Mouse (Mus musculus): ENCODE results near the gene 9930021J03Rik. TPM values are rescaled to one million over a fixed set of nuclear protein-coding genes. Genes with fewer than 3 reads are reported as not detected.
A peak's percentile ranks its signal among the peaks of the same experiment; 100 is the strongest.

Gene 9930021J03Rik
- total RNA-seq, 4 experiments from 2014 or later: 37.2 to 47.7 (median 42.8) TPM

- DNase-seq (ENCODE audit: low spot score in 2 of 2): no peak
Observed at GRCm38 (mm10) chr19:29696840-29697239, 108.9 kb downstream of the 9930021J03Rik start.

DNA sequence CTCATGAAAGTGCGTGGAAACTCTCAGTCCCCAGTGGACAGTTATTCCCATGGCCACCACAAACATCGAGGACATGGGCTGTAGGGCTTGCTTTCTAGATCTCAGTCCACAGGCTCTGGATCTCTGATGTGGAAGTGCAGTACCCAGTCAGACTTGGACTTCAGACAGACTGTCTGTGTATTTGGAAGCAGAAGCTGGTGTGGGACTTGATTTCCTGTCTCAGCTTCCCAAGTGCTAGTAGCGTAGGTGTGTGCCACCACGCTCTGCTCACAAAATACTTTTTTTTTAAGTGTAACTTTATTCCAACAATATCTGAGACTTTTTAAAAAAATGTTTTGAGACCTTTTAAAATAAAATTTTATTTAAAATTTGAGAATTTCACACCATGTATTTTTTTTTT is 109.5 kb downstream of the 9930021J03Rik start:
- no peak for DNase-seq (ENCODE audit: low spot score in 2 of 2)

DNA sequence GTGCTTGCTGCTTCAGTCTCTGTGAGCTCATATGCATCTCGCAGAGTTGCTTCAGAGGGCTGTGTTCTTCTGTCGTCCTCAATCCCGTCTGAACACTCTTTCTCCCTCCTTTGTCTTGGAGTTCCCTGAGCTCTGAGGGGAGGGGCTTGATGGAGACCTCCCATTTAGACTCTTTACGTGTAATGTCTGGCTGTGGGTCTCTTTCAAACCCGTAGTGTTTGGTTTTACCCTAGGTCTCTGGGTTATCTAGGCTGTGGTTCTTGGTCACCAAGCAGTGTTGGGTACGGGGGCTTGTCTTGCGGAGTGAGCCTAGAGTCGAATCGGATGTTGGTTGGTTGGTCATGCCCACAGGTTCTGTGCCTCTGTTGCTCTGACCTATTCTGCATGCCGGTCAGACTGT is 110.7 kb downstream of the 9930021J03Rik start:
- DNase-seq (ENCODE audit: low spot score in 2 of 2): no peak

GRCm38 (mm10) chr19:29683844-29684540 is 121.8 kb downstream of the 9930021J03Rik start:
- DNase-seq (ENCODE audit: low spot score in 2 of 2): peak; percentile 70 to 89

DNA sequence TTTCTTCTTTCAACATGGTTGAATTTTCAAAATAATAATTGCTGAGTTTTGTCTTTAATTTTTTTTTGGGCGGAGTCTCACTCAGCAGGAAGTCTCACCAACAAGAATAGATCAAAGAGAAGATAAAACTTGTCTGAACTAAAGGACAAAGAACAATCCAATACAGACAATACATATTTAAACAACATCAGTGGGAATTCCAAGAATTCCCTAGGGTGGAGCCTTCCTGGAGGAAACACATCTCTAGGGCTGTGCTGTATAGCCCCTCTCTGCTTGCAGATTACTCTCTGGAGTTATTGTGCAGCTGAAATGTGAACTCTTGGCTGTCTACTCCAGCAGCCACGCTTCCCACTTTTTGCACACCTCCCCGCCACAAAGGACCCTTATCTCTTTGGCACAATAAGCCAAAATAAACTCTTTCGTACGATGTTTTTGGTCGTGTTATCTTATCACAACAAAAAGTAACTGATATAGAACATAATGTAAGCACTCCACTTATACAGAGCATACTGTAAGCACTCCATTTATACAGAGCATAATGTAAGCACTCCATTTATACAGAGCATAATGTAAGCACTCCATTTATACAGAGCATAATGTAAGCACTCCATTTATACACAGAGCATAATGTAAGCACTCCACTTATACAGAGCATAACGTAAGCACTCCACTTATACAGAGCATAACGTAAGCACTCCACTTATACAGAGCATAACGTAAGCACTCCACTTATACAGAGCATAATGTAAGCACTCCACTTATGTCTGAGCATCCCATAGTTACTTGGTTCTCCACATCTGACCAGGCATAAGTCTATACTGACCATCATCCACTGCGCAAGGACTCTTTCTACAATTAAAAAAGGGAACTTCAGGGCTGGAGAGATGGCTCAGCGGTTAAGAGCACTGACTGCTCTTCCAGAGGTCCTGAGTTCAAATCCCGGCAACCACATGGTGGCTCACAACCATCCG is 125.3 kb downstream of the 9930021J03Rik start:
- no peak for DNase-seq (ENCODE audit: low spot score in 2 of 2)

- peak in 1 of 2 experiments; percentile 43 for DNase-seq (ENCODE audit: low spot score in 2 of 2)
Observed at GRCm38 (mm10) chr19:29678181-29678778, 127.5 kb downstream of the 9930021J03Rik start.

GRCm38 (mm10) chr19:29676479-29677193 is 129.2 kb downstream of the 9930021J03Rik start:
- DNase-seq (ENCODE audit: low spot score in 2 of 2): no peak

GRCm38 (mm10) chr19:29675562-29676078 is 130.2 kb downstream of the 9930021J03Rik start:
- DNase-seq (ENCODE audit: low spot score in 2 of 2): no peak

DNA sequence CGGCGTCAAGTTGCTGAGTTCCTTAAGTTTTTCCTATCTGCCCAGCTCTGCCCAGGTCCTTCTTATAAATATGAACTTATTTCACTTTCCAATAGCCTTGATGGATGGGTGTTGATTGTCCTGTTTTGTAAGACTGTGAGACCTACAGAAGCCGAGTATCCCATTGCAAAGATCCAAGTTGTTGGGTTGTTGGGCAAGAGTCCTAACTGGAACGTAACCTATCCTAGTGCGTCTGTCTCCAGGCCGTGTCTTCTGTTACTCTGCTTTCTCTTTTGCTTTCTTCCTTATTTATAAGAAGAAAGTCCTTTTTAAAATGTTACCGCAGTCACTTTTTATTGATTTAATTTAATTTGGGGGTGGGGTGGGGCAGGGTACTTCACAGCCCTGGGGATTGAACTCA is 130.8 kb downstream of the 9930021J03Rik start:
- DNase-seq (ENCODE audit: low spot score in 2 of 2): no peak

DNA sequence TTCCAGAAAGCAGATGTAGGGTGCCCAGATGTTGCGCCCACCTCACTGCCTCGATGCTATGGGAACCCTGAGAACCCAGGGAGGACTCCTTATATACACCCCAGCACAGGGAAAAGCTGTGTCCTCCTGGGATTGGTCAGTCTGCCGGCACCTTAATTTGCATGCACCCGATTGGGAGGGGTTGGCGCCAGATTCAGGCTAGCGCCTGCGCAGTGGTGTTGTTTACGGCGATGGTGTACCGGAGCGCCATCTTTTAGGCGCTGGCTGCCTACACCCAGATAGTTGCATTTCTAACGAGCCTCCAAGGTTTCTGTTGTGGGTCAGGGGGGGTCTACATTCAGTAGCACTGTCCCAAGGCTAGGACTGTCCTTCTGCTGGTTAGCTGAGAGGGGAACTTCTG is 133.1 kb downstream of the 9930021J03Rik start:
- DNase-seq (ENCODE audit: low spot score in 2 of 2): no peak

DNA sequence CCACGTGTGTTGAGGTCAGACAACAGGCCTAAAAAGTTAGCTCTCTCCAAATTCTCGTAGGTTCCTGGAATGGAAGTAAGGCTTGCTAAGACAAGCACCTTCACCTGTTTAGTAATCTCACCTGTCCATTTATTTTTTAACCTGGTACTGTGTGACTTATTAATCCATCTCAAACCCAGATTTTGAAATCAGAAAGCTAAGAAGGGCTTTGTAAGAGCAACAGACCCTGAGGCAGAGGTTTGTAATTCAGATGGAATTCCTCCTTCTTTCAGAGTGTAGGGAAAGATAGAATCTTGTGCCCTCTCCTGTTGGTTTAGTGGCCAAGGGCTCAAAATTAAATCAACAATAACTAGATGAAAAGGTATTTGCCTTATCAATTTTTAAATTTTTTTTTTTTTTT is 134.6 kb downstream of the 9930021J03Rik start:
- no peak for DNase-seq (ENCODE audit: low spot score in 2 of 2)

GRCm38 (mm10) chr19:29670247-29670646 is 135.5 kb downstream of the 9930021J03Rik start:
- no peak for DNase-seq (ENCODE audit: low spot score in 2 of 2)

- DNase-seq (ENCODE audit: low spot score in 2 of 2): no peak
Observed at GRCm38 (mm10) chr19:29668135-29668534, 137.7 kb downstream of the 9930021J03Rik start.

GRCm38 (mm10) chr19:29666965-29667594 is 138.7 kb downstream of the 9930021J03Rik start:
- DNase-seq (ENCODE audit: low spot score in 2 of 2): no peak

DNA sequence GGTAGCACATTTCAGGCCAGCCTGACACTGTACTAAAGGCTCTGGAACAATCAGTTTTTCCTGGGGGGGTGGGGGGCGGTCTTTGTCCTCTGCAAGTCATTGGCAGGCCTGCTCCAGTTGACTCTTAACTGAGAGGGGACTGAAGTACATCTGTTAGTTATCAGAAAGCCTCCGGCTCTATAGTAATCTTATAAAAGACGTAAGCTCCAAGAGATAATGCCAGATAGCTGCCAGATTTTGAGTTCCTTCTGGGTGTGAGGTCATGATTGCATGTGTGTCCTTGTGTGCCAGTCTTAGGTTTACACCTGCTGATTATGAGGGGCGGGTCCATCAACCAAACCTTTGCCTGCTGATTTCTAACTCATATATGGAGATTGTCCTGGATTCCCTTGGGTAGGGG is 139.6 kb downstream of the 9930021J03Rik start:
- DNase-seq (ENCODE audit: low spot score in 2 of 2): no peak

GRCm38 (mm10) chr19:29664934-29665333 is 140.9 kb downstream of the 9930021J03Rik start:
- no peak for DNase-seq (ENCODE audit: low spot score in 2 of 2)

Data from layer of hippocampus, adult 8-10 months (tissue).